29 mouse cellular contexts compared by ENCODE assay signal in genomic region chr9:22793698-22794097, GRCm38 (mm10).
A peak's percentile ranks its signal among the peaks of the same experiment; 100 is the strongest.
DNase-seq lines count a peak whose midpoint lies in the region; ATAC-seq and TF ChIP-seq lines count a peak whose summit lies in the region.
"Had no signal": no experiment of that assay in that cellular context is flagged by ENCODE, and none has a peak within 500 bp of the region (broad histone marks: within the 10 kb centered on the region; RNA-seq: fewer than 3 reads in every experiment).

No protein-coding gene starts in this region.

- peak overlapping the region; percentile 48 for H3K4me3 ChIP-seq in gastrocnemius, adult 2 months
- H3K4me3 ChIP-seq in brown adipose tissue, adult 24 weeks (ENCODE audit: insufficient read depth, low read depth, low read length) = peak overlapping the region; percentile 39
- H3K4me3 ChIP-seq: embryonic facial prominence, embryonic 12.5 days; left cerebral cortex, adult 2 months; liver, embryonic 13.5 days; midbrain, embryonic 12.5 days; myocyte; neural tube, embryonic 13.5 days had no signal

- peak overlapping the region; percentile 60; the same call in 1 of the 2 replicates for H3K27ac ChIP-seq in gastrocnemius, adult 2 months
- peak overlapping the region; percentile 59 for H3K27ac ChIP-seq in brown adipose tissue, adult 24 weeks (replicated peaks; ENCODE audit: low read depth, low read length)
- H3K27ac ChIP-seq: embryonic facial prominence, embryonic 12.5 days; hindbrain, embryonic 14.5 days; left cerebral cortex, adult 2 months; liver, embryonic 13.5 days; midbrain, embryonic 12.5 days; neural tube, embryonic 13.5 days had no signal

- peaks cover 3% of the 10 kb centered on the region for H3K4me1 ChIP-seq in brown adipose tissue, adult 24 weeks (ENCODE audit: control insufficient read depth, insufficient read depth, insufficient read length, low read length)
- H3K4me1 ChIP-seq: midbrain, embryonic 12.5 days had no signal

- TF ChIP-seq CTCF in gastrocnemius, adult 2 months (IDR thresholded peaks at IDR 0.05) = no peak

- peak; percentile 45 for ATAC-seq in megakaryocyte progenitor cell, adult 5-6 weeks (replicated peaks; ENCODE audit: poor library complexity)
- ATAC-seq: activated CD4-positive, CD25-positive, alpha-beta regulatory T cell, adult 4 months; forebrain, embryonic 16.5 days; intestine, postnatal 0 days; lung, postnatal 0 days had no signal

- intact Hi-C loops in gastrocnemius, adult 2 months (cut with DNase I) = no loop called here

- no peak for DNase-seq in gastrocnemius, adult 2 months
- DNase-seq in gastrocnemius, adult 8-10 months (ENCODE audit: low spot score in 2 of 2) = no peak
- DNase-seq in 416B (ENCODE audit: low read depth) = peak; percentile 86
- DNase-seq in retina, embryonic 14.5 days (ENCODE audit: low spot score) = no peak
- DNase-seq in neural tube, embryonic 10.5 days (ENCODE audit: extremely low spot score, low spot score) = no peak
- DNase-seq: adrenal gland, adult 2 months; B cell, adult 2 months; cerebellum, adult 11-12 months; cerebellum, adult 9-11 months; gastrocnemius, postnatal 10 days; heart, postnatal 4 days; kidney, postnatal 14 days; liver, embryonic 13.5 days; lung, adult 18-20 months; lung, postnatal 4 days; retina, postnatal 1 day; right cerebral cortex, postnatal 14 days had no signal
